Mouse (Mus musculus) liver, embryonic 12.5 days (tissue): Measurements from ENCODE around the gene Cox6a1. TPM values are rescaled to one million over a fixed set of nuclear protein-coding genes. Genes with fewer than 3 reads are reported as not detected.
"Not testable (repeated sequence)": the region's sequence is repeated elsewhere in the genome, so short reads cannot be mapped to it uniquely, and the experiment has no call there.

Experiments
- ATAC-seq: fragments of 200-750 bp; cut with Nextera tagmentation; 2 replicates; pipeline ENCODE4 v1.8.0; 2017; ENCODE audit warnings: moderate number of reproducible peaks, mild to moderate bottlenecking, moderate library complexity
- H3K27ac ChIP-seq: fragments of 300-500 bp; sonication (generic); 2 replicates; pipeline ENCODE4 v1.5.1; 2016; ENCODE audit warnings: mild to moderate bottlenecking
- H3K27me3 ChIP-seq: fragments of 300-500 bp; sonication (generic); replicated peaks from 2 replicates; pipeline ENCODE4 v1.6.1; 2016; ENCODE audit warnings: mild to moderate bottlenecking, moderate library complexity
- H3K36me3 ChIP-seq: fragments of 300-500 bp; sonication (generic); 2 replicates; pipeline ENCODE4 v1.6.1; 2016; ENCODE audit warnings: mild to moderate bottlenecking, moderate library complexity
- H3K4me1 ChIP-seq: fragments of 300-500 bp; sonication (generic); 2 replicates; pipeline ENCODE4 v1.6.1; 2016
- H3K4me2 ChIP-seq: fragments of 300-500 bp; sonication (generic); 2 replicates; pipeline ENCODE4 v1.6.1; 2016; ENCODE audit warnings: mild to moderate bottlenecking, moderate library complexity
- H3K4me3 ChIP-seq: fragments of 300-500 bp; sonication (generic); 2 replicates; pipeline ENCODE4 v1.5.1; 2016; ENCODE audit warnings: mild to moderate bottlenecking, moderate library complexity
- H3K9ac ChIP-seq: fragments of 300-500 bp; sonication (generic); 2 replicates; pipeline ENCODE4 v1.6.1; 2016; ENCODE audit warnings: mild to moderate bottlenecking, moderate library complexity
- H3K9me3 ChIP-seq: fragments of 300-500 bp; sonication (generic); replicated peaks from 2 replicates; pipeline ENCODE4 v1.6.1; 2016; ENCODE audit warnings: mild to moderate bottlenecking, moderate library complexity
- WGBS: fragments of 180-500 bp; shearing (Covaris S2); methylation state at CpG from one replicate; pipeline ENCODE4 v1.1.7; 2016; ENCODE audit not compliant: insufficient replicate concordance; 5-methylcytosine and 5-hydroxymethylcytosine counted together
- polyA plus RNA-seq: library from polyadenylated mRNA; unstranded; fragments of >200 nt; fragmentation: Nextera tagmentation; extraction: Ambion mirVana; gene quantifications from 2 replicates; pipeline ENCODE4 v1.2.1, GENCODE M21; 2016

Gene Cox6a1
- polyA plus RNA-seq, 1 experiment from 2014 or later: 814 TPM

- Histone ChIP-seq H3K36me3 (no peaks in the 10 kb centered on the region), H3K9me3 (no peaks in the 10 kb centered on the region), H3K4me2 (peak overlapping the region; percentile 41), H3K27ac (peak overlapping the region; percentile 60), H3K27me3 (no peaks in the 10 kb centered on the region), H3K9ac (peak overlapping the region; percentile 12; the same call in 1 of the 2 replicates), H3K4me3 (no peak overlapping the region), H3K4me1 (peaks cover 63% of the 10 kb centered on the region)
- ATAC-seq: no peak
- WGBS: 32% methylated on average over 14 of the region's 14 CpGs
Observed at GRCm38 (mm10) chr5:115316968-115317644, 31.7 kb downstream of the Cox6a1 start.

DNA sequence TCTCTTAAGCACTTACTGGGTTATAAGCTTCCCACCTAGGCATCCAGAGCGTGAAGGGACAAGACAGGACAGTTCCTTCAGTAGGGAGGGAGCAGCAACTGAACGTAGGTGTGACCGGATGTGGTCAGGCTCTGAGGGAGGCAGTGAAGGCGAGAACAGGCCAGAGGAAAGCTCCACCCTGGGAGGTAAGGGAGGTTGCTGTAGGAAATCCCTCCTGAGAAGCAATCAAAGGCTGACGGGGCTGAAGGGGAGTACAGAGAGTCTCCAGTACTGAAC is 35.2 kb downstream of the Cox6a1 start:
- peak overlapping the region; percentile 81 for H3K27ac ChIP-seq
- H3K4me2 ChIP-seq: peak overlapping the region; percentile 59
- no peaks in the 10 kb centered on the region for H3K27me3 ChIP-seq
- H3K4me1 ChIP-seq: peaks cover 55% of the 10 kb centered on the region
- 16% methylated on average over 5 of the region's 5 CpGs for WGBS
- H3K9ac ChIP-seq: peak overlapping the region; percentile 40; the same call in 1 of the 2 replicates
- no peaks in the 10 kb centered on the region for H3K36me3 ChIP-seq
- H3K4me3 ChIP-seq: no peak overlapping the region
- H3K9me3 ChIP-seq: no peaks in the 10 kb centered on the region
- ATAC-seq: no peak; the same call in 1 of the 2 replicates

DNA sequence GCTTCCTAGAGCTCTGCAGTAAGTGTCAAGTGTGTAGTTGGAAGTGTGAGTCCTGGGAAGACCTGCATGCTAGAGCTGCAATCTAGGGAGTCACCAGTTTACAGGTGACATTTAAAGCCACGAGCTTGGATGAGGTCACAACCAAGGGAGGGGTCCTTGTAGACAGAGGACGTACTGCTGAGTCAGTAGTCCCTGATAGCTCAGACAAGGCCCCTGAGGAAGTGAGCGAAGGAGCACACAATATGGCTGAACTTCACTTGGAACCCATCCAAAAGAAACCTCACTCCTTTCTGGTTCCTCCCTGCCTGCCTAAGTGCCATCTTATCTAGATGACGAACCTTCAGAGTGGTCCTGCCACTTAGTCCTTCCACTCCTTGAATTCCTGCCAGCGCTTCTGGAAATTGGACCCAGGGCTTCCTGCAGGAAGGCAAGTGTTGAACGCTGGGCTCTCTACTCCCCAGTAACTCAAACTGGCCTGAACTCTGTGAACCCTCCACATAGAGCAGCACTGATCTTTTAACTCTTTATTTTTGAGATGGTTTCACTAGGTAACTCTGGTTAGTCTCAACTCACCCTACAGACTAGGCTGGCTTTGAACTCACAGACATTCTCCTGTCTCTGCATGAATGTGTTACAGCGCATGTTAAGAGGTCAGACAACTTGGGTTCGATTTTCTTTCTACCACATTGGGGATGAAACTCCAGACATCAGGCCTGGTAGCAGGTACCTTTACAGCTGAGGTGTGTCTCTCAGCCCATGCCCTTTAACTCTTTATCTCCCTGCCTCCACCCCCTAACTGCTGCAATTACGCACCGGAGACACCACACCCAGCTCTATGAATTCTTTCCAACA is 35.7 kb downstream of the Cox6a1 start:
- Histone ChIP-seq H3K27me3 (no peaks in the 10 kb centered on the region), H3K4me3 (no peak overlapping the region), H3K4me1 (peaks cover 49% of the 10 kb centered on the region), H3K36me3 (no peaks in the 10 kb centered on the region), H3K27ac (peak overlapping the region; percentile 81), H3K9me3 (no peaks in the 10 kb centered on the region), H3K4me2 (peak overlapping the region; percentile 59), H3K9ac (peak overlapping the region; percentile 40; the same call in 1 of the 2 replicates)
- 37% methylated on average over 10 of the region's 10 CpGs for WGBS
- ATAC-seq: peak; percentile 79

- WGBS: 32% methylated on average over 4 of the region's 4 CpGs
- H3K4me3 ChIP-seq: no peak overlapping the region
- H3K36me3 ChIP-seq: no peaks in the 10 kb centered on the region
- H3K4me1 ChIP-seq: peaks cover 42% of the 10 kb centered on the region
- H3K9ac ChIP-seq: peak overlapping the region; percentile 40; the same call in 1 of the 2 replicates
- no peaks in the 10 kb centered on the region for H3K27me3 ChIP-seq
- peak; percentile 83 for ATAC-seq
- H3K4me2 ChIP-seq: peak overlapping the region; percentile 59
- H3K9me3 ChIP-seq: no peaks in the 10 kb centered on the region
- peak overlapping the region; percentile 81 for H3K27ac ChIP-seq
Observed at GRCm38 (mm10) chr5:115312354-115312753, 36.4 kb downstream of the Cox6a1 start.

DNA sequence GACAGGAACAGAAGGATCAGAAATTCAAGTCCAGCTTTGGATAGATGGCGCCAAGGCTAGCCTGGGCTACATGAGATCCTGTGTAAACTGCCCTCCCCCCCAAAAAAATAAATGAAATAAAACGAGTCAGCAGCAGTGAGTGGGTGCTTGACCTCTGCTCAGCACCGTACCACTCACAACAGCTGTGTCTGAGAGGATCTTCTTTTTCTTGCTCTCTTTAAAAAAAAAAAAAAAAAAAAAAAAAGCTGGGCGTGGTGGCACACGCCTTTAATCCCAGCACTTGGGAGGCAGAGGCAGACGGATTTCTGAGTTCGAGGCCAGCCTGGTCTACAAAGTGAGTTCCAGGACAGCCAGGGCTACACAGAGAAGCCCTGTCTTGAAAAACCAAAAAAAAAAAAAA is 46.6 kb downstream of the Cox6a1 start:
- not testable (repeated sequence) for H3K9me3 ChIP-seq, ATAC-seq, H3K27me3 ChIP-seq
- 77% methylated on average over 3 of the region's 7 CpGs for WGBS
- H3K9ac ChIP-seq: peak overlapping the region; percentile 78
- peak overlapping the region; percentile 89 for H3K4me3 ChIP-seq
- H3K36me3 ChIP-seq: peaks cover 24% of the 10 kb centered on the region
- H3K4me2 ChIP-seq: peak overlapping the region; percentile 95
- H3K27ac ChIP-seq: peak overlapping the region; percentile 89
- H3K4me1 ChIP-seq: peaks cover 37% of the 10 kb centered on the region

DNA sequence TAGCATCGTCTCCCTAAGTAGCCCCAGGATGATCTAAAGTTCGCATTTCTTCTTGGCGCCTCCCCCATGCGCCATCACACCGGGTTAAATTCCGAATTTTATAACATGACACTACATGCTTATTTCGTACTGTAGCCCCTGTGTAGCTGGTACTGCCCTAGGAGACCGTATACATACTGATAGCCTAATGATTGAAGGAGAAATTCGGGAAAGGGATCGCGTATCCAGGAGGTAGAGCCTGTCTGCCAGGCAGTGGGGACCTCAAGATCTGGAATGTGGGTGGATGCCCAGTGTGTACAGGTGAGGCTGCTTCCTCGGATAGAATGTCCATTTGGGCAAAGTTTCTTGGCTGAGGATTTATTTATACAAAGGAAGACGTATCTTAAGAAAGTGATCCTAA is 47.2 kb downstream of the Cox6a1 start:
- no peak for ATAC-seq
- peak overlapping the region; percentile 95 for H3K4me2 ChIP-seq
- WGBS: 31% methylated on average over 13 of the region's 13 CpGs
- H3K4me1 ChIP-seq: peaks cover 42% of the 10 kb centered on the region
- H3K9me3 ChIP-seq: no peaks in the 10 kb centered on the region
- H3K36me3 ChIP-seq: peaks cover 30% of the 10 kb centered on the region
- peak overlapping the region; percentile 78 for H3K9ac ChIP-seq
- peak overlapping the region; percentile 89 for H3K27ac ChIP-seq
- peak overlapping the region; percentile 89 for H3K4me3 ChIP-seq
- H3K27me3 ChIP-seq: no peaks in the 10 kb centered on the region

DNA sequence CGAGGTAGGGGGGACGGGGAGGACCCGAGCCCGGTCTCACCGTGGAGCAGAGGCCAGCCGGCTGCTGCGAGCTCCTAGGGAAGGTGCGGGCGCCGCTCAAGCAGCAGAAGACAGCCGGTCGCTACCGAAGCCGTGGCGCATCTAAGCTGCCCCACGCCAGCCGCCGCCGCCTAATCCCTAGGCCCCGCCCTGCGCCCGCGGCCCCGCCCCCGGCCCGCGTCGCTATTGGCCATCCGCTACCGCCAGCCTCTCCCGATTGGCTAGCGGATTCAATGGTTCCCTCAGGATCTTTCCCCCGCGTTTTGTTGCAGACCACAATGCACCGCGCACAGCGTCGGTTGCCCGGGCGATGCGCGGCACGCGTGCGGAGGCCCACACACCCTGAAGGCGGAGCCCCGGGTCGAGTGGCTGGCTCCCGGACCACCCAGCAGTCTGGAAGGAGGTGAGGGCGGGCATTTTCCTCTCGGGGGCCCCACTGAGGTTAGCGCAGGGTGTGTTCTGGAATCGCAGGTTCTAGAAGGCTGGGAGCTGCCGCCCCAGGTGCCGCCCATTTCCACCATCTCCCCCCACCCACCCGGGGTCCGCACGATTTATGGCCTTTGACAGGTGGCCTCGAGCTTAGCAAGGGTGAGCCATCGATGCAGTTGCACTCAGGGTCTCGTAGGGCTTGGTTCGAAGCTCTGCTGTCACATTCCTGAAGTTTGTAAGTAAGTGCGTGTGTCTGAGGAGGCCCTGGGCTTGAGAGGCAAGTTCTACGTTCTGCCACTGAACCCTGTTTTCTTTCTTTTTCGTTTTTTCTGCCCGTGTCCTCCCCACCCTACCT is 47.8 kb downstream of the Cox6a1 start, which contains the start of gene Dynll1:
Gene Dynll1 (minus strand): TSS at position 208 of the 823 bp plus-strand sequence.
- H3K36me3 ChIP-seq: peaks cover 36% of the 10 kb centered on the region
- ATAC-seq: peak; percentile 95
- 2% methylated on average over 63 of the region's 66 CpGs for WGBS
- H3K4me3 ChIP-seq: peak within 1 kb of the TSS; percentile 89
- peak within 1 kb of the TSS; percentile 95 for H3K4me2 ChIP-seq
- H3K4me1 ChIP-seq: peaks cover 49% of the 10 kb centered on the region
- no peaks in the 10 kb centered on the region for H3K27me3 ChIP-seq
- peak within 1 kb of the TSS; percentile 95 for H3K27ac ChIP-seq
- H3K9me3 ChIP-seq: no peaks in the 10 kb centered on the region
- H3K9ac ChIP-seq: peak within 1 kb of the TSS; percentile 97

DNA sequence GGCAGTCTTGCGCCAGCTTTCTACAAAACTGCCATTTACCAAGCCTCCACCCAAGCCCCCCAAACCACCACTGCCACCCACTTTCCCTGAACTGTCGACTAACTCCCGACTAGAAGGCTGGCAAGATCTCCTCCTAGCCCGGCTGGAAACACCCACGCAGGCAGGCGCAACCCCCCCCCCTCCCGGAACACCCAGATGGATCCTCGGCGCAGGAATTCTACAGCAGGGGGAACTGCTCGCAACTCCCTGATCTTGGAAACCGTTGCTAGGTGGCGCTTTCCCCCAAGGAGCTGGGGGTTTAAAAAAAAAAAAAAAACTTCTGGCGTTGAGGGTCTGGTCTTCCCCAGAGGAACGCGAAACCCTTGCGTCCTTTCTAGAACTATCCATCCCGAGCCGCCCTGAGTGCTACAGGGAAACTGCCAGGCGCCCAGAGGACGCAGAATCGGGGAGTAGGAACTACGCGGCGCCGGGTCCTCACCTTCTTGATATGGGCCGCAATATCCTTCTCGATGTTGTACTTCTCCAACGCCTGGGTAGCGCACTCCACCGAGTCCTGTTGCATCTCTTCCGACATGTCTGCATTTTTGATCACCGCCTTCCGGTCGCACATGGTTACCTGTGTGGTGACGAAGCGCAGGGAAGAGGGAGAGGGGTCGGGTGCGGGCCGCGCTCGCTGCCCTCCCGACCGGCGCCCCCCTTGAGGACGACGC is 48.6 kb downstream of the Cox6a1 start:
- Histone ChIP-seq H3K27me3 (no peaks in the 10 kb centered on the region), H3K27ac (peak overlapping the region; percentile 95), H3K4me1 (peaks cover 57% of the 10 kb centered on the region), H3K36me3 (peaks cover 44% of the 10 kb centered on the region), H3K4me3 (peak overlapping the region; percentile 89), H3K9me3 (no peaks in the 10 kb centered on the region), H3K9ac (peak overlapping the region; percentile 97), H3K4me2 (peak overlapping the region; percentile 95)
- peak; percentile 31; the same call in 1 of the 2 replicates for ATAC-seq
- 2% methylated on average over 46 of the region's 46 CpGs for WGBS

- Histone ChIP-seq H3K4me3 (peak overlapping the region; percentile 8; the same call in 1 of the 2 replicates), H3K4me2 (peak overlapping the region; percentile 43), H3K9ac (peak overlapping the region; percentile 51), H3K27me3 (no peaks in the 10 kb centered on the region), H3K4me1 (peaks cover 50% of the 10 kb centered on the region), H3K9me3 (no peaks in the 10 kb centered on the region), H3K27ac (peak overlapping the region; percentile 80), H3K36me3 (peaks cover 78% of the 10 kb centered on the region)
- 54% methylated on average over 10 of the region's 10 CpGs for WGBS
- ATAC-seq: no peak
Observed at GRCm38 (mm10) chr5:115296347-115296746, 52.4 kb downstream of the Cox6a1 start.
